Comparison of ENCODE assay signal across 12 mouse cellular contexts in genomic region chr6:121200458-121200857, GRCm38 (mm10).
"Had no signal": no experiment of that assay in that cellular context is flagged by ENCODE, and none has a peak within 500 bp of the region (broad histone marks: within the 10 kb centered on the region; RNA-seq: fewer than 3 reads in every experiment).

No protein-coding gene starts in this region.

- DNase-seq: retina, postnatal 1 day; right cerebral cortex, adult 18-20 months; right cerebral cortex, postnatal 14 days; right cerebral cortex, postnatal 25 days; right cerebral cortex, postnatal 4 days; spleen, adult 18-20 months; thymus, adult 18-20 months; thymus, adult 2 months; thymus, postnatal 14 days; thymus, postnatal 25 days; thymus, postnatal 36 days; thymus, postnatal 4 days had no signal
